Mouse (Mus musculus): ENCODE measurements around the gene Olfr97.

DNA sequence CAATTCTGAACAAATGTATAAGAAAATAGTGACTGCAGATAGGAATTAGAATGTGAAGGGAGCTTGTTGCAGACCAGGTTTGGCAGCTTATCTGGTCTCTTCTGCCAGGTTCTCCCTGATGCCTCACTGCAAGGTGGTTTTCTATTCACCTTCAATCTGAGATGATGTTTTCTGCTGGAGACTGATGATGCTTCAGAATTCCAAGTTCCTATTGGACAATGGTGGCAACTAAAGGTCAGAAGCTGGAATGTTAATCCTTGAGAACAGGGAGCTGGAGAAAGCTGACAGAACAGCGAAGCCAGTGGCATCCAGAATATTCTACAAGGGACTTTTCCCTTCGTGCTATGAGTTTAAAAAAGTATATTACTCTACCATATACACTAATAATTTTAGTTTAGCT is 46.4 kb downstream of the Olfr97 start:
- TF ChIP-seq EP300 (IDR thresholded peaks at IDR 0.05; ENCODE audit: low read depth) (no peak), CTCF (IDR thresholded peaks at IDR 0.05; ENCODE audit: low read depth) (no peak)
